Mouse (Mus musculus): Measurements from ENCODE around the gene Mapkap1.

Mapkap1 gene

GRCm38 (mm10) chr2:34533281-34533680 lies 126.7 kb downstream of the Mapkap1 start:
- Histone ChIP-seq H3K27me3 (ENCODE audit: control insufficient read depth, insufficient read depth, low read length, poor library complexity, severe bottlenecking) (no peaks in the 10 kb centered on the region), H3K36me3 (ENCODE audit: control insufficient read depth, insufficient read depth, low read length, poor library complexity, severe bottlenecking) (no peaks in the 10 kb centered on the region)
- DNase-seq (ENCODE audit: low read depth, low spot score) = no peak

GRCm38 (mm10) chr2:34534996-34535395 lies 128.4 kb downstream of the Mapkap1 start:
- DNase-seq (ENCODE audit: low read depth, low spot score) = no peak
- Histone ChIP-seq H3K36me3 (ENCODE audit: control insufficient read depth, insufficient read depth, low read length, poor library complexity, severe bottlenecking) (peaks cover 1% of the 10 kb centered on the region; the same call in 1 of the 2 replicates), H3K27me3 (ENCODE audit: control insufficient read depth, insufficient read depth, low read length, poor library complexity, severe bottlenecking) (no peaks in the 10 kb centered on the region)

GRCm38 (mm10) chr2:34537356-34537755 lies 130.8 kb downstream of the Mapkap1 start:
- DNase-seq (ENCODE audit: low read depth, low spot score) = no peak
- Histone ChIP-seq H3K27me3 (ENCODE audit: control insufficient read depth, insufficient read depth, low read length, poor library complexity, severe bottlenecking) (no peaks in the 10 kb centered on the region), H3K36me3 (ENCODE audit: control insufficient read depth, insufficient read depth, low read length, poor library complexity, severe bottlenecking) (peaks cover 1% of the 10 kb centered on the region; the same call in 1 of the 2 replicates)

GRCm38 (mm10) chr2:34543581-34543980 lies 137.0 kb downstream of the Mapkap1 start:
- peaks cover 3% of the 10 kb centered on the region; the same call in 1 of the 2 replicates for H3K36me3 ChIP-seq (ENCODE audit: control insufficient read depth, insufficient read depth, low read length, poor library complexity, severe bottlenecking)
- no peaks in the 10 kb centered on the region for H3K27me3 ChIP-seq (ENCODE audit: control insufficient read depth, insufficient read depth, low read length, poor library complexity, severe bottlenecking)
- no peak for DNase-seq (ENCODE audit: low read depth, low spot score)

- no peaks in the 10 kb centered on the region for H3K27me3 ChIP-seq (ENCODE audit: control insufficient read depth, insufficient read depth, low read length, poor library complexity, severe bottlenecking)
- DNase-seq (ENCODE audit: low read depth, low spot score) = no peak
- peaks cover 3% of the 10 kb centered on the region; the same call in 1 of the 2 replicates for H3K36me3 ChIP-seq (ENCODE audit: control insufficient read depth, insufficient read depth, low read length, poor library complexity, severe bottlenecking)
Measured at GRCm38 (mm10) chr2:34544021-34544420, 137.4 kb downstream of the Mapkap1 start.

- no peak for DNase-seq (ENCODE audit: low read depth, low spot score)
- Histone ChIP-seq H3K36me3 (ENCODE audit: control insufficient read depth, insufficient read depth, low read length, poor library complexity, severe bottlenecking) (0 out of 2 replicates have a peak, but pooled peaks cover 2% of the 10 kb centered on the region), H3K27me3 (ENCODE audit: control insufficient read depth, insufficient read depth, low read length, poor library complexity, severe bottlenecking) (no peaks in the 10 kb centered on the region)
Measured at GRCm38 (mm10) chr2:34544646-34545395, 138.2 kb downstream of the Mapkap1 start.

GRCm38 (mm10) chr2:34546176-34546677 lies 139.7 kb downstream of the Mapkap1 start:
- no peaks in the 10 kb centered on the region for H3K27me3 ChIP-seq (ENCODE audit: control insufficient read depth, insufficient read depth, low read length, poor library complexity, severe bottlenecking)
- DNase-seq (ENCODE audit: low read depth, low spot score) = no peak

GRCm38 (mm10) chr2:34547516-34547915 lies 140.9 kb downstream of the Mapkap1 start:
- no peak for DNase-seq (ENCODE audit: low read depth, low spot score)
- no peaks in the 10 kb centered on the region for H3K27me3 ChIP-seq (ENCODE audit: control insufficient read depth, insufficient read depth, low read length, poor library complexity, severe bottlenecking)
- 0 out of 2 replicates have a peak, but pooled peaks cover 2% of the 10 kb centered on the region for H3K36me3 ChIP-seq (ENCODE audit: control insufficient read depth, insufficient read depth, low read length, poor library complexity, severe bottlenecking)

More at GRCm38 (mm10) chr2:34546176-34546677, 139.7 kb downstream of the Mapkap1 start:
- H3K36me3 ChIP-seq (ENCODE audit: control insufficient read depth, insufficient read depth, low read length, poor library complexity, severe bottlenecking) = 0 out of 2 replicates have a peak, but pooled peaks cover 2% of the 10 kb centered on the region

- no peak for DNase-seq (ENCODE audit: low read depth, low spot score)
- Histone ChIP-seq H3K36me3 (ENCODE audit: control insufficient read depth, insufficient read depth, low read length, poor library complexity, severe bottlenecking) (0 out of 2 replicates have a peak, but pooled peaks cover 1% of the 10 kb centered on the region), H3K27me3 (ENCODE audit: control insufficient read depth, insufficient read depth, low read length, poor library complexity, severe bottlenecking) (no peaks in the 10 kb centered on the region)
Measured at GRCm38 (mm10) chr2:34548961-34549360, 142.4 kb downstream of the Mapkap1 start.

GRCm38 (mm10) chr2:34549469-34549868 lies 142.9 kb downstream of the Mapkap1 start:
- Histone ChIP-seq H3K36me3 (ENCODE audit: control insufficient read depth, insufficient read depth, low read length, poor library complexity, severe bottlenecking) (no peaks in the 10 kb centered on the region), H3K27me3 (ENCODE audit: control insufficient read depth, insufficient read depth, low read length, poor library complexity, severe bottlenecking) (no peaks in the 10 kb centered on the region)
- DNase-seq (ENCODE audit: low read depth, low spot score) = no peak

- no peak for DNase-seq (ENCODE audit: low read depth, low spot score)
- Histone ChIP-seq H3K36me3 (ENCODE audit: control insufficient read depth, insufficient read depth, low read length, poor library complexity, severe bottlenecking) (no peaks in the 10 kb centered on the region), H3K27me3 (ENCODE audit: control insufficient read depth, insufficient read depth, low read length, poor library complexity, severe bottlenecking) (no peaks in the 10 kb centered on the region)
Measured at GRCm38 (mm10) chr2:34552772-34553171, 146.2 kb downstream of the Mapkap1 start.

- DNase-seq (ENCODE audit: low read depth, low spot score) = no peak
- Histone ChIP-seq H3K27me3 (ENCODE audit: control insufficient read depth, insufficient read depth, low read length, poor library complexity, severe bottlenecking) (no peaks in the 10 kb centered on the region), H3K36me3 (ENCODE audit: control insufficient read depth, insufficient read depth, low read length, poor library complexity, severe bottlenecking) (no peaks in the 10 kb centered on the region)
Measured at GRCm38 (mm10) chr2:34553580-34554231, 147.1 kb downstream of the Mapkap1 start.

GRCm38 (mm10) chr2:34560146-34560545 lies 153.6 kb downstream of the Mapkap1 start:
- 0 out of 2 replicates have a peak, but pooled peaks cover 2% of the 10 kb centered on the region for H3K36me3 ChIP-seq (ENCODE audit: control insufficient read depth, insufficient read depth, low read length, poor library complexity, severe bottlenecking)
- H3K27me3 ChIP-seq (ENCODE audit: control insufficient read depth, insufficient read depth, low read length, poor library complexity, severe bottlenecking) = no peaks in the 10 kb centered on the region
- DNase-seq (ENCODE audit: low read depth, low spot score) = no peak

GRCm38 (mm10) chr2:34563089-34563694 lies 156.6 kb downstream of the Mapkap1 start:
- Histone ChIP-seq H3K27me3 (ENCODE audit: control insufficient read depth, insufficient read depth, low read length, poor library complexity, severe bottlenecking) (no peaks in the 10 kb centered on the region), H3K36me3 (ENCODE audit: control insufficient read depth, insufficient read depth, low read length, poor library complexity, severe bottlenecking) (0 out of 2 replicates have a peak, but pooled peaks cover 2% of the 10 kb centered on the region)
- DNase-seq (ENCODE audit: low read depth, low spot score) = no peak
